Mouse (Mus musculus) urinary bladder, adult 2 months (tissue): Measurements from ENCODE around the gene Hmgb1. TPM values are rescaled to one million over a fixed set of nuclear protein-coding genes. Genes with fewer than 3 reads are reported as not detected.

Source experiments
- DNase-seq: peaks from one replicate; pipeline ENCODE4 v3.0.0; 2022; ENCODE audit warnings: low spot score
- polyA plus RNA-seq: library from polyadenylated mRNA; depleted of rRNA; stranded (reverse); fragments of >200 nt; gene quantifications from 2 replicates; pipeline ENCODE4 v1.2.3, GENCODE M21; 2012

The Hmgb1 gene
- polyA plus RNA-seq, 1 experiment = 230 TPM

- DNase-seq = no peak
Measured at GRCm38 (mm10) chr5:149185806-149186205, 1.5 kb upstream of the Hmgb1 start.

- DNase-seq = peak; percentile 45
Measured at GRCm38 (mm10) chr5:149184844-149185186, 526 bp upstream of the Hmgb1 start.

DNA sequence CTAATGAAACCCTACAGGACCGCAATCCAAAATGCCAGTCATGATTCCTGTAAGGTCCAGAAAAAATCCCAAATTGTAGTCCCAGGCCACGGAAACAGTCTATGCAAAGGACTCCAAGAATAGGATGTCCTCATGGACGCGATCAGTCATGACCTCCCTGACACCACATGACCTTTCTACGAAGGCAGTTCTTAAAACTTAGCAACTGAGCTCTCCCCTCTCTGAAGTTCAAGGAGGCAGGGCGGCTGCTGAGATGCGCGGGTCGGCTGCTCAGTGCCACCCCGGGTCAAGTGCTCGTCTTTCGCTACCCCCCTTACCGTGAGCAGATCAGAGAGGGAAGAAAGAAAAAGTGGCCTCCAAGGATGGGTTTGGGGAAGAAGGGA is 577 bp downstream of the Hmgb1 start:
- no peak for DNase-seq

- no peak for DNase-seq
Measured at GRCm38 (mm10) chr5:149183122-149183521, 1.2 kb downstream of the Hmgb1 start.

- no peak for DNase-seq
Measured at GRCm38 (mm10) chr5:149182186-149182870, 2.0 kb downstream of the Hmgb1 start.

- no peak for DNase-seq
Measured at GRCm38 (mm10) chr5:149179826-149180225, 4.5 kb downstream of the Hmgb1 start.

- no peak for DNase-seq
Measured at GRCm38 (mm10) chr5:149178095-149178494, 6.2 kb downstream of the Hmgb1 start.

- DNase-seq = no peak
Measured at GRCm38 (mm10) chr5:149175736-149176135, 8.6 kb downstream of the Hmgb1 start.

DNA sequence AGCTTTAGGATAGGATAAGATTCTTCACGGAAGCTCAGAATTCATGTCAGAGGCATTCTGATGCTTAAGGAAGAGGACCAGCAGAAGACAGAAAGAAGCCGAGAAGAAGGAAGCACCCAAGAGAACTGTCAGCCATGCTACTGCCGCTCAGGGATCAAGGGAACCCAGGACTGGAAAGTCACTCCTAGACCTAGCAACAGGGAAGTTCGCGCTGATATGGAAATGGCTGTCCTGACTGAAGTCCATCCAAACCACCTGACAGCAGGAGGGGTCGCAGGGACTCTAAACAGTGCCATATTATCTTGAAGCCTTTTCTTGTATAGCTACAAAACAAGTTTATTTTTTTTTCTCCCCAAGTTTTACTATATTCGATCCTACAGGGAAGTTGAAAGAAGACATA is 9.8 kb downstream of the Hmgb1 start:
- no peak for DNase-seq

GRCm38 (mm10) chr5:149172246-149172645 is 12.0 kb downstream of the Hmgb1 start:
- no peak for DNase-seq

DNA sequence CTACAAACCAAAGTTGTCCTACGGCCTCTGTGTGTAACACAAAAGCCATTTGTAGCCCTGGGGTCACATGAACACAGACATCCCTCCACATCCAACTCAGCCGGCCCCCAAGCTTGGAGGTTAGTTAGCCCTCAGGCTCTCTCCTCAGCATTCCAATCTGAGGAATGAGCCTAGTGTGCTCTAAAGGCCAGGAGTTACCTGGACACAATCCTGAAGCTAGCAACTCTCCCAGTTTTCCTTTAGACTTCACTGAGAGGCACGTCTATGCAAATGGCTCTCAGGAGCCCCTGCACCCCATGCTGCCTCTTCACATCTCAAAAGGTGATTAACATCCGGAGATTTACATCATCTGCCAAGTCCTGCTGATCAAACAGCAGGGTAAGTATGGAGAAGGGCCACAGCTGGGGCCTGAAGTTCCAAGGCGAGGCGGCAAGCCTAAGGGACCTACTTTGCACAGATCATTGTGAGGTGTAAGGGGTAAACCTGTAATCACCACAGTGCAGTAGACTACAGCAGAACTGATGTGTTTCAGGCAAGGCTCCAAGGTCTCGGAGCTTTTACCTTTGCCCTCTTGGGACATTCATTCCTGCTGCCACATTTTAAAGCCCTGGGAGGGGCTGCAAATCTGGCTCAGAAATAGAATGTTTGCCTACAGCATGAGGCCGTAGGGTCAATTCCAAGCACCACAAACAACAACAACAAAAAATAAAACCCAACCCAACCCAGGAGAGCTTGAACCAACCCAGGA is 13.3 kb downstream of the Hmgb1 start:
- DNase-seq = no peak

DNA sequence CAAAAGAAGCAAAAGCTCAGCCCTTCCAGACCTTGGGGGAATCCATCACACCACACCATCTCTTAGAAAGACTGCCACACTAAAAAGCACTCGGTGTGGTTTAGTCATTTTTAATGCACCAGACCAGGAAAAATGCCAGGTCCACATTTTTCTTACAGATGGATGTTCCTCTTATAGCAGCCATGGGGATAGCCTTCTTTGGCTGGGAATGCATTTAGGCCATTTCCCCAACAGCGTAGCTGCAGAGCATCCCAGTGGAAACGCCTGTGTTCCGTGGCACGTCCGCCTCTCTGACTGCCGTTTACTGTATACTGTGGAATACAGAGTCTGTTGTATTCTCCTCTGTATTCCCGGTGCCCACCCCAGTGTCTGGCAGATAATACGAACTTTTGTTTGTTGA is 15.5 kb downstream of the Hmgb1 start:
- no peak for DNase-seq

DNA sequence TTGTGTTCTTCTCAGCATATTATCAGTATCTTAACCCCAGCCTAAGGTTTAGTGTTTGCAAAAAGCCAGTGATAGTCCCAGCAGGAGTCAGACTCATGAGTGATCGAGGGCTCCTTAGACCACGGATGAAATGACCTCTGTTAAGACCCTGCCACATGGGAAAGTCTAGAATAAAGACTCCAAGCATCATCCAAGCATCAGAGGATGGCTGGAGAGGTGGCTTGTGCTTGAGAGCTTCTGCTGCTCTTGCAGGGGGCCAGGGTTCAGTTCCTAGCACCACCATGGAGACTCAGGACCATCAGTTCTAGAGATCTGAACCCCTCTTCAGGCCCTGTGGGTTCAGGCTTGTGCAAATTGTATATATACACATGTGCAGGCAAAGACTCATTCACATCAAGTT is 16.2 kb downstream of the Hmgb1 start:
- DNase-seq = no peak

DNA sequence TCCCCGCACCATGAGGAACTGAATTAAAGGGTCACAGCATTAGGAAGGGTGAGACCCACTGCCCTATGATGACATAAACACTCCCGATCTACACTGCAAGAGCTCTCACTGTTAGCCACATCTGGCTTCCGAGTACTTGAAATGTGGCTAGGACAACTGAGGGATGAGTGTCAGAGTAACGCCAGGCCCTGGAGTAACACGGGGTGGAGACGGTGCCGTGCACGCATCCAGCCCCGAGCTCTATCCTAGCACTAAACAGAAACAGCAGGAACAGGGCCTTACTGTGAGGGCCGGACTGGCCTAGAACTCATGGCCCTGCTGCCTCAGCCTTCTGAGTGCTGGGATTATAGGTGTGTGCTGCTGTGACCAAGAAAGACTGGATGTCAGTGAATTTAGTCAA is 18.3 kb downstream of the Hmgb1 start:
- no peak for DNase-seq

DNA sequence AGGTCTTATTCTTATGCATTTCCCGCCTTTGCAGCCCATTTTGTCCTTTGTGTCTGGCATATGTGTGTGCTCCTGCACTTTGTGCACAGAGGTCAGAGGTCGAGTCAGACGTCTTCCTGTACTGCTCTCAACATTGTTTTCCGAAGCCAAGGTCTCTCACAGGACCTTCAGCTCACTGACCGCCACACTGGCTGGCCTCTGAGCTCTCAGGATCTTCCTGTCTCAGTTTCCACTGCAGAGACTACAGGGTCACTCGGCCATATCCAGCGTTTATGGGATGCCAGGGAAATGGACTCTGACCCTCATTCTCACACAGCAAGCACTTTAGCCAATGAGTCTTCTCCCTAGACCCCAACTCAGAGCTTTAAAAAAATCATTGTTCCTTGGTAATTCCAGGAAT is 19.4 kb downstream of the Hmgb1 start:
- DNase-seq = no peak

- DNase-seq = no peak
Measured at GRCm38 (mm10) chr5:149162890-149163289, 21.4 kb downstream of the Hmgb1 start.

DNA sequence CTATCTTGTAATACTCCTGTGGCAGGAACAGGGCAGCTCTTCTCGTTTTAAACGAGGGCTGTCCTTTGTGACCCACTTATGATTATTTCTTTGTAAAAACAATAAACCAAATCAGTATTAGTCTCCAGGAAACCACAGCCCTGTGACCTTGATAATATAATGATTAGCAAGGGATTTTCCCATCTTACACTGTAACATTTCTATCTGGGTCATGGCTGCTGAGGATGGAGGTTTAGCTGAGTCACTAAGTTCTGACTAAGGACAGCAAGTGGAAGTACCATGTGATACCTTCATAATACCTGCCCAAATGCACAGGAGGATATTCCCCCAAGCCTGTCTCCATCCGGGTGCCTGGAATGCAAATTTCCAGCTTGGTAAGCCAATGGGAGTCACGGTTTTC is 23.8 kb downstream of the Hmgb1 start:
- no peak for DNase-seq

GRCm38 (mm10) chr5:149159021-149159420 is 25.3 kb downstream of the Hmgb1 start:
- DNase-seq = no peak

DNA sequence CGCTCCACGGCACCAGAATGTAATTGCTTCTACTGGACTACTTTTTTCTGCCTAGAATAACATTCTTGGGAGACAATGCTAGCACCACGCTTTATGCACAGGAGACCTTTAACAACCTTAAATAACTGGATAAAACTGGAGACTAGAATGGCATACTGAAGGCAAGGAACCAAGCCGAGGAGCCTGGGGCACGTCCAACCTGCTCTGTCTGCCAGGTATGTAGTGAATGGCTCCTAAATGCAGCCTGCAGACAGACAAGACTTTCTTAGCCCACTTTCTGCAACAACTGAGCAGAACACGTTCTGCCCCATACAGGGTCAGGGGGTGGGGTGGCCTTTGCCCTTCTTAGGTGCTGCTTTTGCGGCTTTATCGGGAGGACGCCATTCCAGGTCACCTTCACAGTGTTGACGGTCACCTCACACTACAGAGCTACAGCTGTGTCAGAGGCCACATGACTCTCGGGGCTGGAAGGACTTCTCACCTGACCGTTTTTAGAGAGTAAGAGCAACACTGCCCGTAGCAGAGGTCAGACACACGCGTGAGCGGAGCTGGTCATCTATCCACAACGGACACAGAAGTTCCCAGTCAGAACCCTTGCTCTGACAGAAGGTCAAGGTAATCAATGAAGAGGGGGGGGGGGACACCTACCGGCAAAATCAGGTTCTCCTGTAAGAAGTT is 27.3 kb downstream of the Hmgb1 start:
- DNase-seq = no peak

DNA sequence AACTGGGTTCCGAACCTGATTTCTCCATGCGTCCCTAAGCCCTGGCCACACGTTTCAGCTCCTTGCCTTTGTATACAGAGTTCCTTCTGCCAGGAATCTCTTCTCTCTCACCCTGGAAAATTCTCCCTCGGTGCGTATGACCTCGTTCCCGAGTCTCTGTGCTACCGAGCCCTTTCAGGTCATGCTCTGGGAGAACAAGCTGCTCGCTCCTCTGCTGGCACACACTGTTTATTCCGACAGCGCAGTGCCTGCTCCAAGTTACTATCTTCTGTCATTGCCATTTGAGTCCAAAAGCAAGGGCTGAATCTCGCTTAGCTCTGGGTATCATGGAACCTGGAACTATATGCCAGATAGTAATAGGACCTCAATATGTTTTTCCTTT is 31.5 kb downstream of the Hmgb1 start:
- DNase-seq = no peak

GRCm38 (mm10) chr5:149152063-149152773 is 32.1 kb downstream of the Hmgb1 start:
- no peak for DNase-seq

- no peak for DNase-seq
Measured at GRCm38 (mm10) chr5:149150882-149151281, 33.4 kb downstream of the Hmgb1 start.
